Mouse (Mus musculus): ENCODE results near the gene Rusc2.
A peak's percentile ranks its signal among the peaks of the same experiment; 100 is the strongest.

The Rusc2 gene

GRCm38 (mm10) chr4:43381408-43382154 is at the start of gene Rusc2:
TSS of gene Rusc2 (plus strand) at chr4:43381979.
- peak; percentile 94 to 96 for DNase-seq (ENCODE audit: inconsistent age in 2 of 2, low spot score in 1 of 2)

- DNase-seq (ENCODE audit: inconsistent age in 2 of 2, low spot score in 1 of 2): no peak
Measured at GRCm38 (mm10) chr4:43334771-43335170, 47.0 kb upstream of the Rusc2 start.

GRCm38 (mm10) chr4:43336176-43336575 is 45.6 kb upstream of the Rusc2 start:
- no peak for DNase-seq (ENCODE audit: inconsistent age in 2 of 2, low spot score in 1 of 2)

- peak in 1 of 2 experiments; percentile 64 for DNase-seq (ENCODE audit: inconsistent age in 2 of 2, low spot score in 1 of 2)
Measured at GRCm38 (mm10) chr4:43340096-43340804, 41.5 kb upstream of the Rusc2 start.

GRCm38 (mm10) chr4:43341276-43341891 is 40.4 kb upstream of the Rusc2 start:
- no peak for DNase-seq (ENCODE audit: inconsistent age in 2 of 2, low spot score in 1 of 2)

- no peak for DNase-seq (ENCODE audit: inconsistent age in 2 of 2, low spot score in 1 of 2)
Measured at GRCm38 (mm10) chr4:43342443-43342842, 39.3 kb upstream of the Rusc2 start.

- no peak for DNase-seq (ENCODE audit: inconsistent age in 2 of 2, low spot score in 1 of 2)
Measured at GRCm38 (mm10) chr4:43344932-43345331, 36.8 kb upstream of the Rusc2 start.

GRCm38 (mm10) chr4:43349206-43349605 is 32.6 kb upstream of the Rusc2 start:
- peak in 1 of 2 experiments; percentile 27 for DNase-seq (ENCODE audit: inconsistent age in 2 of 2, low spot score in 1 of 2)

GRCm38 (mm10) chr4:43350038-43350560 is 31.7 kb upstream of the Rusc2 start:
- DNase-seq (ENCODE audit: inconsistent age in 2 of 2, low spot score in 1 of 2): peak; percentile 33 to 46

- no peak for DNase-seq (ENCODE audit: inconsistent age in 2 of 2, low spot score in 1 of 2)
Measured at GRCm38 (mm10) chr4:43353662-43354061, 28.1 kb upstream of the Rusc2 start.

- no peak for DNase-seq (ENCODE audit: inconsistent age in 2 of 2, low spot score in 1 of 2)
Measured at GRCm38 (mm10) chr4:43364914-43365560, 16.7 kb upstream of the Rusc2 start.

GRCm38 (mm10) chr4:43367295-43367694 is 14.5 kb upstream of the Rusc2 start:
- no peak for DNase-seq (ENCODE audit: inconsistent age in 2 of 2, low spot score in 1 of 2)

- no peak for DNase-seq (ENCODE audit: inconsistent age in 2 of 2, low spot score in 1 of 2)
Measured at GRCm38 (mm10) chr4:43367787-43368186, 14.0 kb upstream of the Rusc2 start.

GRCm38 (mm10) chr4:43371406-43371805 is 10.4 kb upstream of the Rusc2 start:
- DNase-seq (ENCODE audit: inconsistent age in 2 of 2, low spot score in 1 of 2): no peak

GRCm38 (mm10) chr4:43372155-43372554 is 9.6 kb upstream of the Rusc2 start:
- peak in 1 of 2 experiments; percentile 42 for DNase-seq (ENCODE audit: inconsistent age in 2 of 2, low spot score in 1 of 2)

GRCm38 (mm10) chr4:43374266-43374665 is 7.5 kb upstream of the Rusc2 start:
- DNase-seq (ENCODE audit: inconsistent age in 2 of 2, low spot score in 1 of 2): no peak

GRCm38 (mm10) chr4:43379601-43380000 is 2.2 kb upstream of the Rusc2 start:
- DNase-seq (ENCODE audit: inconsistent age in 2 of 2, low spot score in 1 of 2): no peak

GRCm38 (mm10) chr4:43380951-43381350 is 828 bp upstream of the Rusc2 start:
- DNase-seq (ENCODE audit: inconsistent age in 2 of 2, low spot score in 1 of 2): no peak

- DNase-seq (ENCODE audit: inconsistent age in 2 of 2, low spot score in 1 of 2): peak in 1 of 2 experiments; percentile 69
Measured at GRCm38 (mm10) chr4:43382155-43383020, 609 bp downstream of the Rusc2 start.
